Mouse (Mus musculus) E14TG2a.4 (cell line): ENCODE results near the gene Gm5624.
"Not testable (repeated sequence)": the region's sequence is repeated elsewhere in the genome, so short reads cannot be mapped to it uniquely, and the experiment has no call there.

Experiments used
- H3K27me3 ChIP-seq: 2 replicates; pipeline ENCODE4 v1.6.1; 2014; ENCODE audit warnings: low read length, control low read depth; ENCODE audit not compliant: insufficient read depth
- H3K36me3 ChIP-seq: 2 replicates; pipeline ENCODE4 v1.6.1; 2014; ENCODE audit warnings: low read length, control low read depth; ENCODE audit not compliant: insufficient read depth
- H3K4me1 ChIP-seq: replicated peaks from 2 replicates; pipeline ENCODE4 v1.6.1; 2014; ENCODE audit warnings: low read depth, low read length, control low read depth
- H3K4me3 ChIP-seq: replicated peaks from 2 replicates; pipeline ENCODE4 v1.5.1; 2014; ENCODE audit warnings: mild to moderate bottlenecking, low read length
- H3K9me3 ChIP-seq: 2 replicates; pipeline ENCODE4 v1.6.1; 2014; ENCODE audit warnings: low read length, control low read depth

Gene Gm5624

DNA sequence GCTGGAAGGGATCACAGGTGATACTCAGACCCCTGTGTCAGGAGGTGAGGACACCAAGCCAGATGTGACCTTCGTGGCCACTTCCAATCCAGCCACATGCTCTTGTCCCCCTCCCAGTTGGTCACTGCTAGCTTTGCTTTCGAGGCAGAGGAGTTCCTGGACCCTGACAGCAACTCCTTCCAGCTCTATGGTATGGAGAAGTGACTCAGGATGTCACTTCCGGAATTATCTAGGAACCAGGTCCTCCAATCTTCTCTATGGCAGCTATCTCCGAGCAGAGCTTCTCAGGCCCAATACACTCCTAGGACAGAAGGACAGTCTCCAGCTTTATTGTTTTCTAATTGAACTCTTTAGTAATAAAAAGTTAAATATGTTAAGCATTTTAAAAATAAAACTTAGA lies at the start of gene Gm5624:
Gm5624 (minus strand) TSS at position 202 of the 400 bp plus-strand sequence.
- H3K4me3 ChIP-seq: not testable (repeated sequence)
- H3K9me3 ChIP-seq: peaks cover 17% of the 10 kb centered on the region; the same call in 1 of the 2 replicates

DNA sequence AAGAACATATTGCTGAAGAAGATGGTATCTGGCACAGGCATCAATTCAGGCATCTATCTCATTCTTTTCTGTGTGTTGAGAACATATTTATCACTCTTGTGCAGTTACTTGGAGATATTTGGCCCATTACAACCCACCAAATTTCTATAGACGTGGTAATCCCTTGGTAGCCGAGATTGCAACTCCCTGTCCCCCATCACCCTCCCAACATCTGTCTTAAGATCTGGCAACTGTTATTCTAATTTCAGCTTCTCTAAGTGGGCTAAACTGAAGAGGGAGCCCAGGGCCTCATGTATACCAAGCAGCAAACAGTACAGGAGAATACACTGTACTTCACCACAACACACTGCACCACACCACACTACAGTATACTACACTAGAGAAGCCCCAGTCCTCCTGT lies 36.0 kb downstream of the Gm5624 start:
- not testable (repeated sequence) for H3K4me3 ChIP-seq, H3K36me3 ChIP-seq, H3K27me3 ChIP-seq, H3K9me3 ChIP-seq, H3K4me1 ChIP-seq

More for the DNA sequence above, at the start of gene Gm5624:
- H3K27me3 ChIP-seq, H3K36me3 ChIP-seq, H3K4me1 ChIP-seq: not testable (repeated sequence)

DNA sequence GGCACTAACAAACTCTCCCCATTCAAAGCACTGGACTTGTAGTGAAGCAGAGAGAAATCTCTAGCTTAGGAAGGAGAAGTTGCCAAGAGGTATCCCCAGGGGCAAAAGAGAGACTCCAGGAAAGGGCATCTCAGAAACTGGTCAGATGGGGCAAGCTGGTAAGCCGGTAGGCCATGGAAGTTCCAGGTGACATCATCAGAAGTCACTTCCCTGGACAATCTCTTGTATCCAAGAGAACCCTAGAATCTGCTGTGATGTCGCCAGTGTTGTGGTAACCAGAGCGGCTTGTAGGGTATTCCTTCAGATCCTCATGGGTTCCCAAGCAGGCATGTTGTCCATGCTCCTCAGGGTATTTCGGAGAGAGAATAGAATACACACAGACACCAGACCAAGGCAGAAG lies 44.9 kb downstream of the Gm5624 start, which contains the start of gene Gm8247:
Gm8247 (plus strand) TSS at position 301 of the 400 bp plus-strand sequence.
- H3K4me3 ChIP-seq, H3K36me3 ChIP-seq, H3K4me1 ChIP-seq, H3K27me3 ChIP-seq, H3K9me3 ChIP-seq: not testable (repeated sequence)

DNA sequence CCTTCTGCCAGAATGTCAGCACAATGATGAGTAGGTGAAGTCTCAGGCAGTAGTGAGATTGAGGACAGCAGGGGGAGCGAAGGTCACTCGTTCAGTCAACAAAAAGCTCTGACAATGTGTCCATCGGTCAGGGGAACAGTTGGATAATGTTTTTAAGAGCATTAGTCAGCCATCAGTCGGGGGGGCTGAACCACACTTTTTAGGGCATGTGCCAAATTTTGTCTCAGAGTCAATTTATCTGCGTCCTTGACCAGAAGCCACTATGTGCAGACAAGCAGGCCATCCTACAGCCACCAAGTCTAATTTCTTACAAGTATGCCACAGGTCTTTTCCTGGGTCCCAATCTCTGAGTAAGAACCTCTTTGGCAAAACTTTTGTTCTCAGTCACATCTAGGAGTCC lies 79.8 kb downstream of the Gm5624 start:
- not testable (repeated sequence) for H3K36me3 ChIP-seq, H3K4me1 ChIP-seq, H3K27me3 ChIP-seq, H3K9me3 ChIP-seq, H3K4me3 ChIP-seq

DNA sequence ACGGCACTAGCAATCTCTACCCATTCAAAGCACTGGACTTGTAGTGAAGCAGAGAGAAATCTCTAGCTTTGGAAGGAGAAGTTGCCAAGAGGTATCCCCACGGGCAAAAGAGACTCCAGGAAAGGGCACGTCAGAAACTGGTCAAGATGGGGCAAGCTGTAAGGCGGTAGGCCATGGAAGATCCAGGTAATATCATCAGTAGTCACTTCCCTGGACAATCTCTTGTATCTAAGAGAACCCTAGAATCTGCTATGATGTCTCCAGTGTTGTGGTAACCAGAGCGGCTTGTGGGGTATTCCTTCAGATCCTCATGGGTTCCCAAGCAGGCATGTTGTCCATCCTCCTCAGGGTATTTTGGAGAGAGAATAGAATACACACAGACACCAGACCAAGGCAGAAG lies 109.8 kb downstream of the Gm5624 start, which contains the start of gene Gm17093:
Gm17093 (plus strand) TSS at position 301 of the 400 bp plus-strand sequence.
- not testable (repeated sequence) for H3K36me3 ChIP-seq, H3K27me3 ChIP-seq, H3K4me1 ChIP-seq, H3K4me3 ChIP-seq
- H3K9me3 ChIP-seq: peaks cover 13% of the 10 kb centered on the region
